10 mouse cellular contexts compared by ENCODE assay signal in genomic region chr11:33204329-33204705, GRCm38 (mm10). TPM values are rescaled to one million over a fixed set of nuclear protein-coding genes. Genes with fewer than 3 reads are reported as not detected.
DNase-seq lines count a peak whose midpoint lies in the region; ATAC-seq and TF ChIP-seq lines count a peak whose summit lies in the region.
"Had no signal": no experiment of that assay in that cellular context is flagged by ENCODE, and none has a peak within 500 bp of the region (broad histone marks: within the 10 kb centered on the region; RNA-seq: fewer than 3 reads in every experiment).

No protein-coding gene starts in this region.

- peaks cover 77% of the 10 kb centered on the region for H3K27me3 ChIP-seq in forebrain, embryonic 11.5 days (ENCODE audit: control insufficient read depth, insufficient read depth, low read length)
- H3K27me3 ChIP-seq in limb, embryonic 10.5 days (ENCODE audit: low read depth, poor library complexity, severe bottlenecking) = peaks cover 96% of the 10 kb centered on the region

- H3K4me1 ChIP-seq in forebrain, embryonic 11.5 days (replicated peaks; ENCODE audit: control insufficient read depth, insufficient read depth, low read length) = peaks cover 32% of the 10 kb centered on the region
- peaks cover 44% of the 10 kb centered on the region for H3K4me1 ChIP-seq in limb, embryonic 10.5 days

- H3K4me3 ChIP-seq in forebrain, embryonic 11.5 days (ENCODE audit: low read depth, low read length) = peak overlapping the region; percentile 29
- H3K4me3 ChIP-seq in limb, embryonic 10.5 days = no peak overlapping the region; the same call in 1 of the 2 replicates

- H3K9me3 ChIP-seq in forebrain, embryonic 11.5 days (ENCODE audit: control insufficient read depth, low read length) = no peaks in the 10 kb centered on the region
- H3K9me3 ChIP-seq in limb, embryonic 10.5 days (replicated peaks) = no peaks in the 10 kb centered on the region

- TF ChIP-seq CTCF in brain, embryonic 14.5 days (IDR thresholded peaks at IDR 0.05; ENCODE audit: borderline replicate concordance, extremely low read depth, insufficient read depth, insufficient read length) = no peak

- TF ChIP-seq POLR2A in brain, embryonic 14.5 days (IDR thresholded peaks at IDR 0.05; ENCODE audit: borderline replicate concordance, extremely low read depth, insufficient read depth, insufficient read length, poor library complexity, severe bottlenecking) = no peak

- no peak for ATAC-seq in forebrain, embryonic 11.5 days (replicated peaks; ENCODE audit: low FRiP score)

- H3K4me2 ChIP-seq in forebrain, embryonic 11.5 days (ENCODE audit: low read depth, low read length, severe bottlenecking) = peak overlapping the region; percentile 57

- H3K27ac ChIP-seq in forebrain, embryonic 11.5 days (ENCODE audit: low read depth, low read length) = no peak overlapping the region
- no peak overlapping the region for H3K27ac ChIP-seq in limb, embryonic 10.5 days

- H3K36me3 ChIP-seq in forebrain, embryonic 11.5 days (ENCODE audit: control insufficient read depth, insufficient read depth, low read length) = no peaks in the 10 kb centered on the region
- no peaks in the 10 kb centered on the region for H3K36me3 ChIP-seq in limb, embryonic 10.5 days

- peak; percentile 4 for DNase-seq in adrenal gland, postnatal 14 days
- no peak for DNase-seq in adrenal gland, postnatal 4 days (ENCODE audit: low spot score in 2 of 2)
- DNase-seq in brain, embryonic 14.5 days (ENCODE audit: low read depth) = peak; percentile 49
- no peak for DNase-seq in forebrain, embryonic 11.5 days (ENCODE audit: low spot score)
- peak; percentile 65 for DNase-seq in limb, embryonic 10.5 days (ENCODE audit: low spot score)
- DNase-seq in layer of hippocampus, postnatal 14 days (ENCODE audit: low spot score in 2 of 2) = no peak
- DNase-seq in gastrocnemius, postnatal 25 days = no peak
- DNase-seq in layer of hippocampus, adult 11-12 months (ENCODE audit: low spot score) = no peak
- DNase-seq: right cerebral cortex, adult 18-20 months had no signal

- no peak overlapping the region for H3K9ac ChIP-seq in forebrain, embryonic 11.5 days (ENCODE audit: low read length)

- under 1% methylated on average over 18 of the region's 18 CpGs for WGBS in forebrain, embryonic 11.5 days
- WGBS in limb, embryonic 10.5 days = 1% methylated on average over 18 of the region's 18 CpGs

RNA-seq across cellular contexts. Expression of gene Tlx3, which starts 0.9 kb away (rescaled TPM):
- total RNA-seq in adrenal gland, postnatal 14 days (2021) = 0.23 TPM in 1 of 2 replicates, not detected in the other
- under 1 TPM; 0.93 to 0.95 TPM for total RNA-seq in adrenal gland, postnatal 4 days (2021)
- polyA plus RNA-seq in brain, embryonic 14.5 days (2012; rRNA removed) = 3.3 and 12.1 TPM in 2 replicates
- not detected in 2 replicates for polyA plus RNA-seq in forebrain, embryonic 11.5 days (2014; fragmentation: Nextera tagmentation; extraction: Ambion mirVana)
- not detected in 2 replicates for polyA plus RNA-seq in limb, embryonic 10.5 days (2016; fragmentation: Nextera tagmentation; extraction: Ambion mirVana)
- not detected for total RNA-seq in layer of hippocampus, postnatal 14 days (2021)
- total RNA-seq in gastrocnemius, postnatal 25 days (2021) = not detected
- polyA plus RNA-seq: gonadal fat pad, adult 2 months had no signal

RNA-seq across cellular contexts. Expression of gene Npm1, which starts 41.3 kb away (rescaled TPM):
- total RNA-seq in adrenal gland, postnatal 14 days (2021) = 351 and 422 TPM in 2 replicates
- 100 to 1,000 TPM; 458 to 497 TPM for total RNA-seq in adrenal gland, postnatal 4 days (2021)
- 459 and 569 TPM in 2 replicates for polyA plus RNA-seq in brain, embryonic 14.5 days (2012; rRNA removed)
- 1,065 and 1,104 TPM in 2 replicates for polyA plus RNA-seq in forebrain, embryonic 11.5 days (2014; fragmentation: Nextera tagmentation; extraction: Ambion mirVana)
- 1,479 and 1,796 TPM in 2 replicates for polyA plus RNA-seq in limb, embryonic 10.5 days (2016; fragmentation: Nextera tagmentation; extraction: Ambion mirVana)
- 100 to 1,000 TPM; 176 to 188 TPM for total RNA-seq in layer of hippocampus, postnatal 14 days (2021)
- total RNA-seq in gastrocnemius, postnatal 25 days (2021) = 100 to 1,000 TPM; 103 to 105 TPM

RNA-seq across cellular contexts. Expression of gene Fgf18, which starts 57.1 kb away (rescaled TPM):
- total RNA-seq in adrenal gland, postnatal 14 days (2021) = 2.1 TPM in 2 replicates
- 1 to 10 TPM; 2.7 to 2.9 TPM for total RNA-seq in adrenal gland, postnatal 4 days (2021)
- 2.6 and 3.8 TPM in 2 replicates for polyA plus RNA-seq in brain, embryonic 14.5 days (2012; rRNA removed)
- 2.7 and 4.1 TPM in 2 replicates for polyA plus RNA-seq in forebrain, embryonic 11.5 days (2014; fragmentation: Nextera tagmentation; extraction: Ambion mirVana)
- 1.7 and 5.7 TPM in 2 replicates for polyA plus RNA-seq in limb, embryonic 10.5 days (2016; fragmentation: Nextera tagmentation; extraction: Ambion mirVana)
- total RNA-seq in layer of hippocampus, postnatal 14 days (2021) = 1 to 10 TPM; 5.6 to 6.2 TPM
- total RNA-seq in gastrocnemius, postnatal 25 days (2021) = 1 to 10 TPM; 1.8 to 2.0 TPM

Comparison
In these comparisons a context has a peak if more than half of its experiments do, and no peak if none do; other contexts are left out.
1. DNase-seq: peak in adrenal gland, postnatal 14 days (single experiment), brain, embryonic 14.5 days (single experiment) and limb, embryonic 10.5 days (single experiment); none in adrenal gland, postnatal 4 days (0 of 2), forebrain, embryonic 11.5 days (single experiment), layer of hippocampus, postnatal 14 days (0 of 2), gastrocnemius, postnatal 25 days (single experiment) and layer of hippocampus, adult 11-12 months (single experiment).